Mouse (Mus musculus) testis, postnatal 14 days (tissue): ENCODE results near the gene Cmtm8.

ENCODE experiments used
- DNase-seq: peaks from one replicate; pipeline ENCODE4 v3.0.0; 2021; ENCODE audit warnings: low spot score

The Cmtm8 gene

GRCm38 (mm10) chr9:114844017-114844662 is at the start of gene Cmtm8:
TSS of gene Cmtm8 (minus strand) at chr9:114844156.
- DNase-seq: peak; percentile 45

GRCm38 (mm10) chr9:114892974-114893373 is 49.0 kb upstream of the Cmtm8 start:
- no peak for DNase-seq

GRCm38 (mm10) chr9:114890377-114890776 is 46.4 kb upstream of the Cmtm8 start:
- no peak for DNase-seq

- DNase-seq: no peak
These were observed 45.0 kb upstream of the Cmtm8 start for GRCm38 (mm10) chr9:114888856-114889407.

- DNase-seq: no peak
These were observed 43.7 kb upstream of the Cmtm8 start for GRCm38 (mm10) chr9:114887699-114888098.

GRCm38 (mm10) chr9:114885991-114886662 is 42.2 kb upstream of the Cmtm8 start:
- DNase-seq: peak; percentile 76

GRCm38 (mm10) chr9:114885564-114885963 is 41.6 kb upstream of the Cmtm8 start:
- no peak for DNase-seq

GRCm38 (mm10) chr9:114881977-114882376 is 38.0 kb upstream of the Cmtm8 start:
- DNase-seq: no peak

- DNase-seq: peak; percentile 46
These were observed 11.4 kb upstream of the Cmtm8 start for GRCm38 (mm10) chr9:114855327-114855726.

- no peak for DNase-seq
These were observed 10.7 kb upstream of the Cmtm8 start for GRCm38 (mm10) chr9:114854686-114855085.

- no peak for DNase-seq
These were observed 9.4 kb upstream of the Cmtm8 start for GRCm38 (mm10) chr9:114853336-114853735.

- DNase-seq: no peak
These were observed 7.6 kb upstream of the Cmtm8 start for GRCm38 (mm10) chr9:114851419-114852190.

- no peak for DNase-seq
These were observed 331 bp downstream of the Cmtm8 start for GRCm38 (mm10) chr9:114843634-114844016.

GRCm38 (mm10) chr9:114842886-114843285 is 1.1 kb downstream of the Cmtm8 start:
- no peak for DNase-seq

- no peak for DNase-seq
These were observed 1.7 kb downstream of the Cmtm8 start for GRCm38 (mm10) chr9:114842269-114842668.

- DNase-seq: no peak
These were observed 5.1 kb downstream of the Cmtm8 start for GRCm38 (mm10) chr9:114838870-114839269.

GRCm38 (mm10) chr9:114831527-114831926 is 12.4 kb downstream of the Cmtm8 start:
- no peak for DNase-seq

GRCm38 (mm10) chr9:114830351-114830750 is 13.6 kb downstream of the Cmtm8 start:
- no peak for DNase-seq

GRCm38 (mm10) chr9:114829669-114830068 is 14.3 kb downstream of the Cmtm8 start:
- DNase-seq: no peak

- DNase-seq: no peak
These were observed 15.6 kb downstream of the Cmtm8 start for GRCm38 (mm10) chr9:114828377-114828776.

- DNase-seq: no peak
These were observed 16.6 kb downstream of the Cmtm8 start for GRCm38 (mm10) chr9:114827242-114827852.

- DNase-seq: no peak
These were observed 19.8 kb downstream of the Cmtm8 start for GRCm38 (mm10) chr9:114824166-114824565.
